Mouse (Mus musculus) liver, postnatal 0 days (tissue): ENCODE data around the gene Tmem161a.

Experiments used
- CTCF ChIP-seq: sonication (generic); IDR thresholded peaks from 2 replicates; pipeline ENCODE4 v1.5.1; 2016; ENCODE audit warnings: antibody characterized with exemption, low read depth
- EP300 ChIP-seq: IDR thresholded peaks from 2 replicates; pipeline ENCODE4 v1.6.1; 2016; ENCODE audit warnings: antibody characterized with exemption, low read depth, mild to moderate bottlenecking

DNA sequence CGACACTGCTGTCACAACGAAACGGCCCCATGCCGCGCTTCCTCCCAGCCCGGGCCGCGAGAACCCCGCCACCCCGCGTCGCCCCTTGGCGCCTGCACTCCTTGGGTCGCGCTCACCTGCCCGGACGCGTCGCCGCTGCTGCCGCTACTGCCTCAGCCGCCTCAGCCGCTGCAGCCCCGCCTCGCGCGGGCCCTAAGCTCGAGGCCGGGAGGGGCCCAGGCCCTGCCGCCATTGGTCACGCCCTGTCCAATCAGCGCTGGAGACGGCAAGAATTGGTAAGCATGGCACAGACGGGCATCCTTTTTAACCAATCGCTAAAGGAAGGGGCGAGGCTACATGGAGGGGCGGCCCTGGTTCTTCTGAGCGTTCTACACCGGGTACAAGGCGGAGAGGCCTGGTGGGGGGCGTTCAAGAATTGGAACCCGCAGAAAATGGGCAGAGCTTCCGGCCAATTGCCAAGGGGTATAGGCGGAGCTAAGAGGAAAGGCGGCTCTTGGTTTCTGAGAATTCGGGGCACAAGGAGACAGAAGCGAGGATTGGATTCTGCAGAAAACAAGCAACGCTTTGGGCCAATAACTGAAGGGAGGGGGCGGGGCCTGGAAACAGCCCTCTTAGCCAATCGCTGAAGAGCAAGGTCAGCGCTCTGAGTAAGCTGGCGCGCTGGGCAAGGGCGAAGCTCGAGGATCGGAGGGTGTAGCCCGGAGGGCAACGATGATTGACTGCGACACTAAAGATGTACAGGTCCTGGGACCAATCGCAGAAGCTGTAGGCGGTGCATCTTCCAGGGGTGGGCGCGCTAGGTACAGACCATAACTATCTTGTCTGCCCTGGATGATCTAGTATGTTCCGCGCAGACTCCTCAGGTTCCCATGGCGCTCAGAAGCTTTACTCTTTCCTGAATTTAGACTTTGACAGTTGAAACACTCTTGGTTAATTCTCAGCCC is 40.2 kb downstream of the Tmem161a start, which contains the start of gene Slc25a42:
- TF ChIP-seq CTCF, result no peak
- TF ChIP-seq EP300, result peak; percentile 54; the same call in 1 of the 2 replicates
